Mouse (Mus musculus) G1E (cell line): ENCODE measurements around the gene Rnf157. TPM values are rescaled to one million over a fixed set of nuclear protein-coding genes. Genes with fewer than 3 reads are reported as not detected.

Experiments used
- ATAC-seq: 2 replicates; pipeline ENCODE4 v1.8.0; 2016; ENCODE audit warnings: mild to moderate bottlenecking; ENCODE audit not compliant: insufficient number of reproducible peaks, poor library complexity, low FRiP score, severe bottlenecking; ENCODE audit errors: extremely low read depth
- DNase-seq: peaks from one replicate; pipeline ENCODE4 v3.0.0; 2012; ENCODE audit warnings: low spot score
- H3K27me3 ChIP-seq: 2 replicates; pipeline ENCODE4 v1.6.1; 2012; ENCODE audit warnings: mild to moderate bottlenecking, low read length, inconsistent platforms; ENCODE audit not compliant: insufficient read depth
- H3K36me3 ChIP-seq: replicated peaks from 2 replicates; pipeline ENCODE3; 2012; ENCODE audit warnings: mild to moderate bottlenecking, inconsistent platforms
- H3K4me1 ChIP-seq: 2 replicates; pipeline ENCODE4 v1.6.1; 2012; ENCODE audit warnings: low read depth, low read length, inconsistent platforms, mixed read lengths; ENCODE audit not compliant: insufficient read depth
- H3K4me3 ChIP-seq: 2 replicates; pipeline ENCODE4 v1.5.1; 2012; ENCODE audit warnings: low read depth, mild to moderate bottlenecking, inconsistent platforms, low read length, moderate library complexity, mixed read lengths
- H3K9me3 ChIP-seq: replicated peaks from 2 replicates; pipeline ENCODE4 v1.6.1; 2012; ENCODE audit warnings: inconsistent platforms
- CTCF ChIP-seq: IDR thresholded peaks from 2 replicates; pipeline ENCODE4 v1.5.1; 2012; ENCODE audit warnings: low read depth, low read length, inconsistent platforms, mixed read lengths
- GATA1 ChIP-seq: IDR thresholded peaks from 2 replicates; pipeline ENCODE4 v1.6.1; 2012; ENCODE audit warnings: borderline replicate concordance, low read length, inconsistent platforms, mixed read lengths
- GATA2 ChIP-seq: IDR thresholded peaks from 2 replicates; pipeline ENCODE4 v1.6.1; 2012; ENCODE audit warnings: low read depth, low read length, inconsistent platforms, borderline replicate concordance
- POLR2AphosphoS5 ChIP-seq: IDR thresholded peaks from 2 replicates; pipeline ENCODE4 v1.6.1; 2012; ENCODE audit warnings: low read depth, low read length, inconsistent platforms; ENCODE audit not compliant: insufficient replicate concordance
- TAL1 ChIP-seq: conservative IDR thresholded peaks from 2 replicates; pipeline ENCODE4 v1.6.1; 2012; ENCODE audit warnings: low read depth, low read length, inconsistent platforms, mixed read lengths
- polyA plus RNA-seq: library from polyadenylated mRNA; stranded (reverse); fragments of >175 nt; gene quantifications from 2 replicates; pipeline ENCODE4 v1.2.3, GENCODE M21; 2012
- total RNA-seq, 2 experiments: library from RNA; stranded (forward) in 1 of 2; stranded (reverse) in 1 of 2; fragments of 200-1000 nt in 1 of 2; fragments of >200 nt in 1 of 2; fragmentation: Nextera tagmentation in 1 of 2; gene quantifications; 2 replicates each; pipeline ENCODE4 v1.2.3; 2014 to 2017

The Rnf157 gene
- total and polyA plus RNA-seq, 3 experiments = 7.1 to 23.7 (median 10.0) TPM

DNA sequence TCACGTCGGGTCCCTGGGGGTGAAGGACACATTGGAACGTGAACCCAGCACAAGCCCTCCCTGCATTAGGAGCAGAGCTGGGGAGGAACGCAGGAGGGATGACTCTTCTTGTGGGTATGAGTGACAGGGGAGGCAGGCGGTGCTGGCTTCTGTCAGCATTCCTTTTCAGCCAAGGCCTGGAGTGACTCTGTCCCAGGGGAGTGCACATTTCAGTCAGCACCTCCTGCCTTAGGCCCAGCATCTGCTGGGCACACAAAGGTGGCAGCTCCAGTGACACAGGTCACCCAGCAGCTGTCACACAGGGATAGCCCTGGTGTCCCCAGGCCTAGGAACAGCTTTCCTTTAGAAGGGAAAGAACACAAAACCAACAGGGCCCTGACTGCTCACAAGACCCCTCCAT lies 64.9 kb downstream of the Rnf157 start:
- peaks cover 4% of the 10 kb centered on the region; the same call in 1 of the 2 replicates for H3K4me1 ChIP-seq
- ATAC-seq = no peak
- no peaks in the 10 kb centered on the region for H3K9me3 ChIP-seq
- no peak for DNase-seq
- no peak overlapping the region for H3K4me3 ChIP-seq
- H3K27me3 ChIP-seq = peaks cover 51% of the 10 kb centered on the region
- peaks cover 23% of the 10 kb centered on the region for H3K36me3 ChIP-seq
- TF ChIP-seq CTCF (no peak), GATA2 (no peak), GATA1 (no peak), TAL1 (no peak), POLR2AphosphoS5 (no peak)

DNA sequence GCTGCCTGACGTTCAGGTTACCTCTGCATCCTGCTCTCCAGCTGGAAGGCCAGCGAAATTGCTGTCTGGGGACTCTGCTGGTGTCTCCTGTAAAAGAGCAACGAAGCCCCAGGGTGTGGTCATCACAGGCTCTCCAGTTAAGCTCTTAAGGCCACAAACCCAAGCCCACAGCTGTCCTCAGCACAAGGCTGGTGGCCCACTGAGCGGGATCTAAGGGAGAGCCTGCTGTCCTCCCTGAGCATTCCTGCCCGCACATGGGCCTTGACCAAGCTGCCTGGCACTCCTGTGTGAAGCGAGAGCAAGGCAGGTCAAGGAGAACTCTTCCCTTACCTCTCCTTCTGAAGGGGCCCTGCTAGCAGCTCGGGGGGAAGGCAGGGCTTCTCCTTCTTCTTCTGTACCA lies 65.8 kb downstream of the Rnf157 start:
- H3K4me1 ChIP-seq = peaks cover 4% of the 10 kb centered on the region; the same call in 1 of the 2 replicates
- DNase-seq = no peak
- H3K9me3 ChIP-seq = no peaks in the 10 kb centered on the region
- ATAC-seq = no peak
- peaks cover 59% of the 10 kb centered on the region for H3K27me3 ChIP-seq
- peaks cover 23% of the 10 kb centered on the region for H3K36me3 ChIP-seq
- H3K4me3 ChIP-seq = no peak overlapping the region
- no peak for TF ChIP-seq GATA1
- no peak for TF ChIP-seq CTCF
- no peak for TF ChIP-seq GATA2
- TF ChIP-seq POLR2AphosphoS5 = no peak
- TF ChIP-seq TAL1 = no peak

DNA sequence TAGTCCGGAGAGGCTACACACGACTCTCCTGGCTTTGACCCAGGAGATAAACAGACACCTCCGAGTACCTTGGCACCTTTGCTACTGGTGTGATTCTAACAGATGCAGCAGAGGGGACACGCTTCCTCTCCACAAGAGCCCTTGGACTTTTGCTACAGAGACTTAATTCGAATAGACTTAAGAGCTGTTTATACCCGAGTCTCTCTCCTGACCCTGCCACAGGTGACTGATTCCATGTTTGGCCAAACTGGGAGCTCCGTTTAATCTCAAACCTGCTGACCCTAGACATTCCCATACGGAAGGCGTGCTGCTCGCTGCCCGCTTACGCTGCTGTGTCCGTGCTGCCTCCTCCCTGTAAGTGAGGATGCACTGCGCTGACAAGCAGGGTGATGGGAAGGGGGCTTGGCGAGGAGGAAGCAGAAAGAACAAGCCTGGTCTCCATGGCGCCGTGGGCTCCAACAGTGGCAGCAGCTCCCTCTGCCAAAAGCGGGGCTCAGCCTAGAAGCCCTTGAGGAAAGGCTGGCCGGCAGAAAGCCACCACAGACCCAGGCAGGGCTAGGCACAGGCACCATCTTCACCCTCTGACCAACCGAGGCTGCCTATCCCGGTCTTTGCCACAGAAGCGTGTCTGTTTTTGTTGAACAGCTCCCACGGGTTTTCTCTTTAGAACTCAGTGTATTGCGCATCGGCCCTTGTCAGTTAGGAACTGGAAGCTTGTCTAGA lies 70.6 kb downstream of the Rnf157 start:
- Histone ChIP-seq H3K4me3 (no peak overlapping the region), H3K36me3 (peaks cover 15% of the 10 kb centered on the region), H3K27me3 (peaks cover 65% of the 10 kb centered on the region), H3K4me1 (0 out of 2 replicates have a peak, but pooled peaks cover 2% of the 10 kb centered on the region), H3K9me3 (no peaks in the 10 kb centered on the region)
- no peak for DNase-seq
- TF ChIP-seq POLR2AphosphoS5 = no peak
- no peak for TF ChIP-seq TAL1
- no peak for TF ChIP-seq CTCF
- TF ChIP-seq GATA1 = no peak
- no peak for TF ChIP-seq GATA2
- ATAC-seq = no peak

DNA sequence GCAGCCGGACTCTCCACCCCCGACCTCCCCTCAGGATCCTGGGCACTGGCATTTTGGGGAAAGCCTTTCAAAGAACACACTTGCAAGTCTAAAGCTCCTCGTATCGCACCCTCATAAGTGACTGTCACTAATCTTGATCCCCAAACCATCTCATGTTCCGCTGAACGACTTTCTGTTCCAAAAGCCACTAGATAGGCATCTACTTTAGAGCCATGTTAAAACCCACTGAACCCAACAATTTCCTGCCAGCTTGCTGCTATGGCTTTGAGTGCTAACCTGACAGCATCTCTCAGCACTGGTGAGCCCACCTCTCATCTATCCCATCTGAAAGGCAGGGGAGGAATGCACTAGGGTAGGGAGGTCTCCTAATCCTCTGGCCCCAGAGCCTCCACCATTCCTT lies 75.3 kb downstream of the Rnf157 start:
- H3K4me1 ChIP-seq = peaks cover 18% of the 10 kb centered on the region
- H3K36me3 ChIP-seq = no peaks in the 10 kb centered on the region
- H3K9me3 ChIP-seq = no peaks in the 10 kb centered on the region
- H3K4me3 ChIP-seq = no peak overlapping the region
- DNase-seq (no peak), ATAC-seq (no peak)
- TF ChIP-seq CTCF (no peak), GATA1 (no peak), POLR2AphosphoS5 (no peak), GATA2 (no peak), TAL1 (no peak)
- H3K27me3 ChIP-seq = peaks cover 87% of the 10 kb centered on the region

DNA sequence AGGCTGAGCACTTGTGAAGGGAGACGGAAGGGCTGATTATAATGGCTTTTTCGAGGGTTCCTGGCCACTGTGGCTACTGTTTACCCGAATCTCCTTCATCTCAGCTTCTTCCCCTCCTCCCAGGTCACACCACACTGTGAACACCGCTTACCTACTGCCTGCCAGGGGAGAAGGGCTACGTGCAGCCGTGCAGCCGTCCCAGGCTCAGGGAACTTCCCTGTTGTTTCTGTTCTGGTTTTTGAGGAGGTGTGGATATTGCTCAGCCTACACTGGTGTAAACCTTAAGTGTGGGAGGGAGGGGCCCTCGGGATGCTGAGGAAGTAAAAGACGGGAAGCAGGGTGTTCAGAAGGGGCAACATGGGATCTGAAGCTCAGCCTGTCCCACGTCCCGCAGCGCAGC lies 75.8 kb downstream of the Rnf157 start:
- H3K4me1 ChIP-seq = peaks cover 22% of the 10 kb centered on the region
- H3K9me3 ChIP-seq = no peaks in the 10 kb centered on the region
- ATAC-seq (no peak), DNase-seq (no peak)
- H3K36me3 ChIP-seq = no peaks in the 10 kb centered on the region
- H3K27me3 ChIP-seq = peaks cover 87% of the 10 kb centered on the region
- no peak overlapping the region for H3K4me3 ChIP-seq
- TF ChIP-seq TAL1 (no peak), POLR2AphosphoS5 (no peak), CTCF (no peak), GATA2 (no peak), GATA1 (no peak)

DNA sequence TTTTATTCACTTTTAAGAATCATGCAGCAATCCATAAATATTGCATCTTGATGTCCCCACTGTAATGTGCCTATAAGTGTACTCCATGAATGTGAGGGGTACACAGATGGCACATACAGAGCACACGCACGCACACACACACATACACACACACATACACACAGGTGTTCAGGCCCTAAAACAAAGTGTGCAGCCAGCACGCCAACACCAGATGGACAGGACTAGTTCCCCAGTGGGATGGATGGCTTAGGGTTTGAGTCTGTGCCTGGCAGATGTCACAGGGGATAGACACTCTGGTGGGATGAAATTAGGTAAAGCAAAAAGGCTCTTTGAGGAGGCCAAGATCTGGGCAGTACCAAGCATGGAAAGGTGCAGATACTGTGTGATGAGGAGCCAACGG lies 76.4 kb downstream of the Rnf157 start:
- no peak for TF ChIP-seq POLR2AphosphoS5
- TF ChIP-seq GATA2 = no peak
- no peak for TF ChIP-seq TAL1
- no peak overlapping the region for H3K4me3 ChIP-seq
- peaks cover 90% of the 10 kb centered on the region for H3K27me3 ChIP-seq
- peaks cover 24% of the 10 kb centered on the region for H3K4me1 ChIP-seq
- DNase-seq (no peak), ATAC-seq (no peak)
- H3K9me3 ChIP-seq = no peaks in the 10 kb centered on the region
- no peaks in the 10 kb centered on the region for H3K36me3 ChIP-seq
